Mouse (Mus musculus) stomach, postnatal 0 days (tissue): ENCODE results near the gene Lmbr1l. TPM values are rescaled to one million over a fixed set of nuclear protein-coding genes. Genes with fewer than 3 reads are reported as not detected.
A peak's percentile ranks its signal among the peaks of the same experiment; 100 is the strongest.

ENCODE experiments used
- ATAC-seq: fragments of 200-750 bp; cut with Nextera tagmentation; 2 replicates; pipeline ENCODE4 v1.8.0; 2017; ENCODE audit not compliant: low FRiP score, low TSS enrichment
- DNase-seq: peaks from one replicate; pipeline ENCODE4 v3.0.0-alpha.2; 2016; ENCODE audit warnings: low spot score
- H3K27ac ChIP-seq: fragments of 300-500 bp; sonication (generic); replicated peaks from 2 replicates; pipeline ENCODE4 v1.5.1; 2014; ENCODE audit warnings: mild to moderate bottlenecking, control low read depth
- H3K27me3 ChIP-seq: fragments of 300-500 bp; sonication (generic); 2 replicates; pipeline ENCODE4 v1.6.1; 2014; ENCODE audit warnings: low read length; ENCODE audit not compliant: control insufficient read depth, insufficient read depth
- H3K36me3 ChIP-seq: fragments of 300-500 bp; sonication (generic); 2 replicates; pipeline ENCODE4 v1.6.1; 2014; ENCODE audit warnings: low read length, mixed read lengths; ENCODE audit not compliant: control insufficient read depth, insufficient read depth
- H3K4me1 ChIP-seq: fragments of 300-500 bp; sonication (generic); replicated peaks from 2 replicates; pipeline ENCODE4 v1.6.1; 2014; ENCODE audit warnings: antibody characterized with exemption; ENCODE audit not compliant: control insufficient read depth, insufficient read depth
- H3K4me2 ChIP-seq: fragments of 300-500 bp; sonication (generic); replicated peaks from 2 replicates; pipeline ENCODE4 v1.6.1; 2014; ENCODE audit warnings: low read depth, mild to moderate bottlenecking, control low read depth, moderate library complexity
- H3K4me3 ChIP-seq: fragments of 300-500 bp; sonication (generic); 2 replicates; pipeline ENCODE4 v1.5.1; 2014; ENCODE audit warnings: low read depth, low read length, control low read depth
- H3K9ac ChIP-seq: fragments of 300-500 bp; sonication (generic); 2 replicates; pipeline ENCODE4 v1.6.1; 2014; ENCODE audit warnings: mild to moderate bottlenecking, low read length, control low read depth, mixed read lengths
- H3K9me3 ChIP-seq: fragments of 300-500 bp; sonication (generic); 2 replicates; pipeline ENCODE4 v1.6.1; 2016; ENCODE audit warnings: low read length; ENCODE audit not compliant: control insufficient read depth
- CTCF ChIP-seq: IDR thresholded peaks from 2 replicates; pipeline ENCODE4 v1.5.1; 2016; ENCODE audit warnings: antibody characterized with exemption, low read depth, mild to moderate bottlenecking, moderate library complexity
- EP300 ChIP-seq: optimal IDR thresholded peaks from 2 replicates; pipeline ENCODE3; 2016; ENCODE audit warnings: antibody characterized with exemption
- WGBS: fragments of 180-500 bp; shearing (Covaris S2); extraction: QIAGEN DNeasy Blood & Tissue Kit; methylation state at CpG from one replicate; pipeline ENCODE4 v1.1.7; 2014; 5-methylcytosine and 5-hydroxymethylcytosine counted together
- polyA plus RNA-seq: library from polyadenylated mRNA; unstranded; fragments of >200 nt; fragmentation: Nextera tagmentation; extraction: Ambion mirVana; gene quantifications from 2 replicates; pipeline ENCODE4 v1.2.1, GENCODE M21; 2015

Lmbr1l gene
- polyA plus RNA-seq, 1 experiment from 2014 or later = 7.7 TPM

DNA sequence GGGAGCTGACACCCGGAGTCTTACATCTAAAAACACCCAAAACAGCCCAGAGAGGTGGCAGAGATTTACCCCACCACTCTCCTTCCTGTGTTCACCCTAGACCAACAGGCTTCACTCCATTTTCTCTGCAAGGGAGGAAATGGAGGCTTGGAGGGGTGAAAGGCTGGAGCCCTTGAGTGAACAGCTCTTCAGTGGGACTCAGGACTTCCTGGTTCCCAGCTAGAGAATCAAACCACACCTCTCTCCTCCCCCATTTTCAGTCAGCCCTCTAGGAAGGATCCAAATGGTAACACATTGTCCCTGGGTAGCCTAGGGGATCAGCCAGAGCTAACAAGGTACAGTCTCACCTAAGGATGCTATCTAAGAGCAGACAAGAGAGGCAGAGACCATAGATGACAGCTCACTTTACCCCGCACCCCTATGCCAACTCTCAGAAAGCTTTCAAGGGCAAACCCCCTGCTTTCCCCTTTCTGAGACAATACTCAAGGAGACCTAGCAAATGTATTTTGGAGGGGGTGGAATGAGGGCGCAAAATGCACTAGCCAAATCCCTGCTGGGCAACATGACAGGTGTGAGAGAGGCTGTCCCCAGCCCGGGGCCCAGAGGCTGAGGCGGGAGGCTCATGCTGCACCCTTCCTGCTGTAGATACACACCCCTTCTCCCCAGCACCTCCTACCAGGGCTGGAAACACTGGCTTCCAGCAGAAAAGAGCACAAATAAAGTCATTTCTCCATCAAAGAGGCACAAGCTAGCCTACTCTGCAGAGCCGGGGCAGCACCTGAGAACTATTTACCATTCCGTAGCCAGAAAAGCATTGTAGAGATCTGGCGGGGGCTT, 48.5 kb downstream of the Lmbr1l start:
- DNase-seq (no peak), ATAC-seq (no peak)
- WGBS = 8% methylated on average over 8 of the region's 8 CpGs
- Histone ChIP-seq H3K27ac (peak overlapping the region; percentile 49; the same call in 1 of the 2 replicates), H3K4me1 (peaks cover 16% of the 10 kb centered on the region), H3K9ac (peak overlapping the region; percentile 99), H3K9me3 (no peaks in the 10 kb centered on the region), H3K27me3 (no peaks in the 10 kb centered on the region), H3K4me2 (peak overlapping the region; percentile 94), H3K36me3 (peaks cover 19% of the 10 kb centered on the region), H3K4me3 (peak overlapping the region; percentile 100)
- TF ChIP-seq EP300 (no peak), CTCF (no peak)

DNA sequence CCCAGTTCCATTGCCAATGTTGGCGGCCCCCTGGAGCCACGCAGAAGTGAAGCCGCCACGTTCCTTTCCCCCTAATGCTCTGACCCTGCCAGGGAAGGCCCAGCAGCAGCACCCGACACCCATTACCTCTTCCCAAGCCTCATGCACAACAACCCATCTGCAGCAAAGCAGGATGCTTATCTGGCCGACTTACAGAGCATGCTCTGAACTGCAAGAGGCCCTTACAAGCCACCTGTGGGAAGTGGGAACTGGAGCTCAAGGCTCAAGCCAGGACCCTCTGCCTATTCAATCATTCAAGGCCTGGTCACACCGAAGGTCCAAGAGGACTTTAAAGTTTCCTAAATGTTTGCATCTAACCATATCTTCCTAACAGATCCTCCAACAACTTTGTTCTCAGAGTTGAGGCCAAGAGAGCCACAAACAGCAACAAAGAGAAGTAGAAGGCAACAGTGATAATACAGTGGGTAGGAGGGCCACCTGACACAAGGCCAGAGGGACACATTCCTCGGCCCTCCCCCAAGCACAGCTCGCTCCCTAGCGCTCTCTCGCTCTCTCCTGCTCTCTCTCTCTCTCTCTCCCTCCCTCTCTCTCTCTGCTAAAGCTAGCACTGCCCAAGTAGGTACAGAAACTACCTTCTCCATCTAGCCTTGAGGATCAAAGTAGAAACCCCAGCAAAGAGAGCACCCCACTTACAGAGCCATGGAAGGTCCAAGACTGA, 49.5 kb downstream of the Lmbr1l start:
- H3K27me3 ChIP-seq = no peaks in the 10 kb centered on the region
- H3K4me3 ChIP-seq = peak overlapping the region; percentile 100
- peaks cover 16% of the 10 kb centered on the region for H3K4me1 ChIP-seq
- ATAC-seq = no peak
- H3K4me2 ChIP-seq = peak overlapping the region; percentile 94
- TF ChIP-seq CTCF (no peak), EP300 (no peak)
- peak overlapping the region; percentile 49; the same call in 1 of the 2 replicates for H3K27ac ChIP-seq
- no peak for DNase-seq
- H3K9ac ChIP-seq = peak overlapping the region; percentile 99
- H3K36me3 ChIP-seq = peaks cover 29% of the 10 kb centered on the region
- no peaks in the 10 kb centered on the region for H3K9me3 ChIP-seq
- 23% methylated on average over 11 of the region's 11 CpGs for WGBS

DNA sequence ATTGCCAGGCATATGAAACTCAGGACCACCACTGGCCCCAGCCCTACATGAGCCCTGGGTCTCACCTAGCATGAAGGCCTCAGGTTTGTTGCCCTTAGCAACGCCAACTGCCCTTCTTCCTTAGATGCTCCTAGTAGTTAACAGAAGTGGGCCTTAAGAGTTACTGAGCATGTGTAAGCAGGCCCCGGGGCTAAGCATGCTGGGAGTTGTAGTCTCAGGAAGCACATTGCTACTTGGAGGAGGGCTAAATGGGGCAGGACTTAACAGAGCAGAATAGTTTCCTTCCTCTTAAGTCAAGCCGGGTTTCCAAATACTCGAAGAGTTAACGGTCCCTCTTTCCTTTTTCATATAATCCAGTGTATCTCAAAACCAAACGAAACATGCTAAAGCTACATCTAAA, 50.7 kb downstream of the Lmbr1l start:
- Histone ChIP-seq H3K4me3 (peak overlapping the region; percentile 12; the same call in 1 of the 2 replicates), H3K9me3 (no peaks in the 10 kb centered on the region), H3K27me3 (no peaks in the 10 kb centered on the region), H3K4me2 (peak overlapping the region; percentile 94), H3K36me3 (peaks cover 35% of the 10 kb centered on the region), H3K27ac (peak overlapping the region; percentile 49; the same call in 1 of the 2 replicates), H3K9ac (peak overlapping the region; percentile 35; the same call in 1 of the 2 replicates), H3K4me1 (peaks cover 16% of the 10 kb centered on the region)
- peak; percentile 59 for DNase-seq
- 25% methylated on average over 6 of the region's 6 CpGs for WGBS
- ATAC-seq = no peak
- TF ChIP-seq CTCF = no peak
- TF ChIP-seq EP300 = no peak

DNA sequence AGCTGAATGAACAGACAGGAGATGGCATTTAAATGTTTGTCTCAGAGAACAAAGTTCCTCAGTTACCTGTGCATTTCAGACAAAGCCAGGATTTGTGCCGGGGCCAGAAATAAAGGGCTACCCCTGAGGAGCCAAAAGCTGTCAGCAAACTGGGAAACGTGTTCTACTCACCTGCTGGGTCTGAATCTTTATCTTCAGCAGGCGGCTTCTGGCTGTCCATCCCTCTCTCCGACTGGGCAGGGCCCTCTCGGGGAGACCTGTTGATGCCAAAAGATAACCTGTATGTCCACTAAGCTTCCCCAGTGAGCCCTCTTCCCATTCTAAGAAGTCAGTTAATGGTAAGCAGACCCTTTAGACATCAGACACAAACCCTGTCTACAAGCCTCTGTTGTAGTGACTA, 51.5 kb downstream of the Lmbr1l start:
- Histone ChIP-seq H3K4me1 (peaks cover 16% of the 10 kb centered on the region), H3K4me2 (no peak overlapping the region), H3K27ac (no peak overlapping the region), H3K9ac (no peak overlapping the region), H3K4me3 (no peak overlapping the region), H3K9me3 (no peaks in the 10 kb centered on the region), H3K27me3 (no peaks in the 10 kb centered on the region), H3K36me3 (peaks cover 43% of the 10 kb centered on the region)
- 77% methylated on average over 5 of the region's 5 CpGs for WGBS
- DNase-seq (no peak), ATAC-seq (no peak)
- TF ChIP-seq CTCF (no peak), EP300 (no peak)

DNA sequence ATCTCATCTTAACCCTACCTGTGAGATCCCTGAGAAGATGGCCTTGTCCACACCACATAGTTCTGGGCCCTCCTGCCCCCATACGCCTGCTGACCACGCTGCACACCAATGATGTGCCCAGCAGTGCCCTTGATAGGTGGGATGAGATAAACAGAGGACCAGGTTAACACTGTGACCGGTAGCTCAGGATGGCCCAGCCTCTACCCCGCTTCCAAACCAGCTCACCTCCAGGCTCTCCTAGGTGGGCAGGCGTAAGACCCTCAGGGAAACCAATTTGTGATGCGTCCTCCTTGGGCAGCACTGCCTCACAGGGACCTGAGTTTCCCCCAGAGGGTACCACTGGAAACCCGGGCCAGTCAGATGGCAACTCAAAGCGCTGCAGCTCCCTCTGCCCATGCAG, 52.3 kb downstream of the Lmbr1l start:
- no peak overlapping the region for H3K27ac ChIP-seq
- no peak overlapping the region for H3K9ac ChIP-seq
- ATAC-seq (no peak), DNase-seq (no peak)
- no peaks in the 10 kb centered on the region for H3K27me3 ChIP-seq
- WGBS = 98% methylated on average over 8 of the region's 8 CpGs
- no peak overlapping the region for H3K4me3 ChIP-seq
- TF ChIP-seq CTCF (no peak), EP300 (no peak)
- H3K4me1 ChIP-seq = peaks cover 16% of the 10 kb centered on the region
- peaks cover 49% of the 10 kb centered on the region for H3K36me3 ChIP-seq
- H3K9me3 ChIP-seq = no peaks in the 10 kb centered on the region
- no peak overlapping the region for H3K4me2 ChIP-seq

DNA sequence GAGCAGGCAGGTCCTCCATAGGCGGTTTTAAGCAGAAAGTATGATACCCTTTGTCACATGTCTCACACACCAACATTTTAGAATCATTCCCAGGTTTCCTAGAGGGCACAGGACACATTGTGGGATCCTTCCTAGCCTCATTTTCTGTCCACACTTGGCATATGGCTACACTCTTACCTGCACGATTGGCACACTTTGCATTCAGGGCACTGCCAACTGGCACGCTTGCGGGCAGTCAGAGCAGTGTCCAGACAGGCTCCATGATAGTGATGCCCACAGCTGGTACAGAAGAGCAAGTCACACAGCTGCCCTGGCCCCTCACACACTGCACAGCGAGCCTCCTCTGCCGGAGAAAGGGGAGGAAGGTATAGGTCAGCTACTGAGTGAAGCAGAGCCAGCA, 53.1 kb downstream of the Lmbr1l start:
- DNase-seq = no peak
- no peak overlapping the region for H3K4me3 ChIP-seq
- no peak for ATAC-seq
- no peaks in the 10 kb centered on the region for H3K9me3 ChIP-seq
- H3K36me3 ChIP-seq = peaks cover 56% of the 10 kb centered on the region
- H3K4me2 ChIP-seq = no peak overlapping the region
- peaks cover 16% of the 10 kb centered on the region for H3K4me1 ChIP-seq
- WGBS = 93% methylated on average over 6 of the region's 6 CpGs
- no peak overlapping the region for H3K27ac ChIP-seq
- no peaks in the 10 kb centered on the region for H3K27me3 ChIP-seq
- no peak overlapping the region for H3K9ac ChIP-seq
- TF ChIP-seq CTCF = no peak
- TF ChIP-seq EP300 = no peak
